In the genomic region with DNA sequence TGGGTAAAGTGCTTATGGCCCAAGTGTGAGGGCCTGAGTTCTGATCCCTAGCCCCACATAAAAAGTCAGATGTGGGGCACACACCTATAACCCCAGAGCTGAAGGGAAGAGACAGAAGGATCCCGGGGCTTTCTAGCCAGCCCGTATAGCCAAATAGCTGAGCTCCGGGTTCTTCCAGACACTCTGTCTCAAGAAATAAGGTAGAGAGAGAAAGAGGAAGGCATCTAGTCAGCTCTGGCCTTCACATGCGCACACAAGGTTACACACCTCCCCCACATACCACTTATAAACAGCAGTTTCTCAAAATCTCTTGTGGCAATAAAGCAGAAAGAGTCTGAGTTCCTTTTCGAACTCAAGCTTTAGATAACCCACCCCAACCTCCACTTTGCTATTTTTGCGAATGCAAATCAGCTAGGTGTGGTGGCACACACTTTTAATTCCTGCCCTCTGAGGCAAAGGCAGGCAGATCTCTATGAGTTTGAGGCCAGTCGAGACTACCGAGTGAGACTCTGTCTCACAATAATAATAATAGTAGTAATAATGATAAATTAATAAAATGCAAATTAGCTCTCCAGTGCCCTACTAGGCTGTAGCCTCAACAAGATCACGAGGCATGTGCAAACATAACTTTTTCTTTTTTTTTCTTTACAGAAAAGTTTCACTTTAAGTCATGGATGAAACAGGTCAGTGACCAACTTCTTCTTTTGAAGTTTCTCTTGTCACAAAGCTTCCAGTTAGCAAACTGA, we compare ENCODE assay signal across 16 mouse cellular contexts. TPM values are rescaled to one million over a fixed set of nuclear protein-coding genes. Genes with fewer than 3 reads are reported as not detected.
DNase-seq lines count a peak whose midpoint lies in the region.
"Had no signal": no experiment of that assay in that cellular context is flagged by ENCODE, and none has a peak within 500 bp of the region (broad histone marks: within the 10 kb centered on the region; RNA-seq: fewer than 3 reads in every experiment).

No protein-coding gene starts in this region.

- no peaks in the 10 kb centered on the region for H3K27me3 ChIP-seq in splenic B cell, adult 2 months (ENCODE audit: control insufficient read depth, insufficient read depth, low read length, poor library complexity, severe bottlenecking)

- peaks cover 36% of the 10 kb centered on the region for H3K36me3 ChIP-seq in macrophage (ENCODE audit: inconsistent target)
- H3K36me3 ChIP-seq in splenic B cell, adult 2 months (ENCODE audit: control insufficient read depth, insufficient read depth, low read length, poor library complexity, severe bottlenecking): peaks cover 17% of the 10 kb centered on the region
- H3K36me3 ChIP-seq: embryonic facial prominence, embryonic 12.5 days; limb, embryonic 12.5 days had no signal

- H3K4me3 ChIP-seq in macrophage (ENCODE audit: inconsistent target): no peak overlapping the region
- H3K4me3 ChIP-seq: embryonic facial prominence, embryonic 12.5 days; limb, embryonic 12.5 days had no signal

- WGBS in macrophage (ENCODE audit: missing documents): 17% methylated on average over 8 of the region's 9 CpGs

- peaks cover 39% of the 10 kb centered on the region for H3K79me2 ChIP-seq in macrophage (ENCODE audit: inconsistent target)

- peak; percentile 35 to 75 for DNase-seq in adrenal gland, adult (ENCODE audit: inconsistent age in 2 of 2, low spot score in 1 of 2)
- no peak for DNase-seq in adrenal gland, postnatal 25 days
- DNase-seq in spleen, adult 12 weeks (ENCODE audit: low spot score): peak; percentile 30
- no peak for DNase-seq in spleen, postnatal 14 days (ENCODE audit: low spot score in 2 of 2)
- peak; percentile 88 for DNase-seq in splenic B cell, adult 2 months (ENCODE audit: low read depth, low spot score)
- no peak for DNase-seq in gastrocnemius, postnatal 36 days
- DNase-seq in right cerebral cortex, postnatal 4 days: no peak
- DNase-seq: cerebellum, adult 11-12 months; heart, adult 11 months; heart, postnatal 4 days; kidney, adult 18-20 months; kidney, postnatal 10 days; thymus, postnatal 36 days had no signal

- intact Hi-C loops in gastrocnemius, postnatal 36 days (cut with DNase I): no loop called here

- peak overlapping the region; percentile 73 for H3K27ac ChIP-seq in macrophage
- H3K27ac ChIP-seq: embryonic facial prominence, embryonic 12.5 days; limb, embryonic 12.5 days had no signal

RNA-seq across cellular contexts. Expression of gene Ctsh, which starts 6.0 kb away (rescaled TPM):
- 137 and 159 TPM in 2 replicates for total RNA-seq in adrenal gland, postnatal 25 days (2021)
- 100 to 1,000 TPM; 245 to 581 (median 440) TPM for total RNA-seq in macrophage (2018; cell fraction: chromatin; rRNA removed)
- 100 to 1,000 TPM; 403 to 905 (median 562) TPM for total RNA-seq in macrophage (2018; cell fraction: cytosol; rRNA removed)
- 100 to 1,000 TPM; 222 to 887 (median 616) TPM for total RNA-seq in macrophage (2018; cell fraction: nucleus; rRNA removed)
- 421 to 733 TPM (median 673 TPM) in 3 replicates for polyA plus RNA-seq in macrophage (2018)
- 10 to 100 TPM; 12.2 to 13.2 TPM for total RNA-seq in gastrocnemius, postnatal 36 days (2021)

RNA-seq across cellular contexts. Expression of gene Morf4l1, which starts 54.6 kb away (rescaled TPM):
- 307 and 354 TPM in 2 replicates for total RNA-seq in adrenal gland, postnatal 25 days (2021)
- 100 to 1,000 TPM; 267 to 473 (median 379) TPM for total RNA-seq in macrophage (2018; cell fraction: chromatin; rRNA removed)
- total RNA-seq in macrophage (2018; cell fraction: cytosol; rRNA removed): 100 to 1,000 TPM; 308 to 444 (median 369) TPM
- total RNA-seq in macrophage (2018; cell fraction: nucleus; rRNA removed): 100 to 1,000 TPM; 206 to 324 (median 272) TPM
- 377 to 571 TPM (median 378 TPM) in 3 replicates for polyA plus RNA-seq in macrophage (2018)
- 100 to 1,000 TPM; 167 to 169 TPM for total RNA-seq in gastrocnemius, postnatal 36 days (2021)

Comparison
In these comparisons a context has a peak if more than half of its experiments do, and no peak if none do; other contexts are left out.
1. DNase-seq: peak in adrenal gland, adult (2 of 2), spleen, adult 12 weeks (single experiment) and splenic B cell, adult 2 months (single experiment); none in adrenal gland, postnatal 25 days (single experiment), spleen, postnatal 14 days (0 of 2), gastrocnemius, postnatal 36 days (0 of 2) and right cerebral cortex, postnatal 4 days (single experiment).